Mouse (Mus musculus) forebrain, postnatal 0 days (tissue): ENCODE data around the gene Eif2s2. TPM values are rescaled to one million over a fixed set of nuclear protein-coding genes. Genes with fewer than 3 reads are reported as not detected.
"Not testable (repeated sequence)": the region's sequence is repeated elsewhere in the genome, so short reads cannot be mapped to it uniquely, and the experiment has no call there.

Experiments
- ATAC-seq: fragments of 200-750 bp; cut with Nextera tagmentation; 2 replicates; pipeline ENCODE4 v1.8.0; 2017; ENCODE audit warnings: mild to moderate bottlenecking, moderate library complexity
- DNase-seq: peaks from one replicate; pipeline ENCODE4 v3.0.0-alpha.2; 2015
- H3K27ac ChIP-seq: fragments of 300-500 bp; sonication (generic); 2 replicates; pipeline ENCODE4 v1.5.1; 2014; ENCODE audit warnings: low read depth, mild to moderate bottlenecking, antibody characterized with exemption, low read length, moderate library complexity, mixed read lengths
- H3K27me3 ChIP-seq: fragments of 300-500 bp; sonication (generic); 2 replicates; pipeline ENCODE4 v1.6.1; 2014; ENCODE audit warnings: mild to moderate bottlenecking, low read length, mixed read lengths; ENCODE audit not compliant: insufficient read depth
- H3K36me3 ChIP-seq: fragments of 300-500 bp; sonication (generic); 2 replicates; pipeline ENCODE4 v1.6.1; 2014; ENCODE audit warnings: mild to moderate bottlenecking, moderate library complexity; ENCODE audit not compliant: insufficient read depth
- H3K4me1 ChIP-seq: fragments of 300-500 bp; sonication (generic); 2 replicates; pipeline ENCODE4 v1.6.1; 2014; ENCODE audit warnings: antibody characterized with exemption; ENCODE audit not compliant: insufficient read depth
- H3K4me2 ChIP-seq: fragments of 300-500 bp; sonication (generic); 2 replicates; pipeline ENCODE4 v1.6.1; 2014; ENCODE audit warnings: low read depth, mild to moderate bottlenecking, moderate library complexity
- H3K4me3 ChIP-seq: fragments of 300-500 bp; sonication (generic); 2 replicates; pipeline ENCODE4 v1.5.1; 2014; ENCODE audit warnings: low read depth, low read length, mixed read lengths
- H3K9ac ChIP-seq: fragments of 300-500 bp; sonication (generic); 2 replicates; pipeline ENCODE4 v1.6.1; 2014; ENCODE audit warnings: mild to moderate bottlenecking
- H3K9me3 ChIP-seq: fragments of 300-500 bp; sonication (generic); 2 replicates; pipeline ENCODE4 v1.6.1; 2016; ENCODE audit warnings: low read length
- CTCF ChIP-seq: sonication (generic); IDR thresholded peaks from 2 replicates; pipeline ENCODE4 v1.5.1; 2016; ENCODE audit warnings: antibody characterized with exemption, control low read depth, low read depth
- WGBS: fragments of 180-500 bp; shearing (Covaris S2); extraction: QIAGEN DNeasy Blood & Tissue Kit; methylation state at CpG from one replicate; pipeline ENCODE4 v1.1.7; 2014; 5-methylcytosine and 5-hydroxymethylcytosine counted together
- polyA plus RNA-seq: library from polyadenylated mRNA; unstranded; fragments of >200 nt; fragmentation: Nextera tagmentation; extraction: Ambion mirVana; gene quantifications from 2 replicates; pipeline ENCODE4 v1.2.1, GENCODE M21; 2015
- total RNA-seq: library from RNA; depleted of rRNA; stranded (reverse); fragments of >200 nt; gene quantifications from 2 replicates; pipeline ENCODE4 v1.2.3, GENCODE M21; 2014

Gene Eif2s2
- total and polyA plus RNA-seq, 2 experiments from 2014 or later, result 81.3 to 103 TPM

DNA sequence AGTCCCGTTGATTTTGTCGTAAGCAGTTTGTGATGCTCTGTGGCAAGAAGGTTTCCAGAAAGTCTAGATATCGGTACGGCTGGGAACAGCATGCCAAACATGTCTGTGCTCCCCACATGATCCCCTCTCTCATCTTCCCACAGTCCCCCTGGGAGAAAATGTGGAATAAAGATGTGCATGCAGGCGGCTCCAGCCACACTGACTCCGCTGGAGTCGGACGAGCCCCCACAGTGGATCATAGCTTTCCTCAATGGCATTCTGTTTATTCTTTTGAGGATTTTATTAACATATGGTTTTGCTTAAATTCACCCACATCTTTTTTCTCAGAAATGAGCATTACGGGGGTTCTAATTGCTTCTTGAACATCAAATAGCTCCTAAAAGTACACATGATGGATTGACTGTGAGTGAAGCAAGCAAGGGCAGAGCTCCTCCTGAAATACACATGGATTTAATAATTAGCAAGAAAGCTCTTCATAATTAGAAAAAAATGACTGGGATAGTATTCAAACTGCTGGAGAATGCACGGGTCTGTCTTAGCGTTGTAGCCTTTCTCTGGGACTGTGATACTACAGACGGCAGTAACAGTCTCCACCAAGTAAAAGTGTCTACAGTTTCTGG, 23.3 kb upstream of the Eif2s2 start:
- no peak for ATAC-seq
- 87% methylated on average over 12 of the region's 12 CpGs for WGBS
- no peaks in the 10 kb centered on the region for H3K36me3 ChIP-seq
- no peaks in the 10 kb centered on the region for H3K9me3 ChIP-seq
- no peaks in the 10 kb centered on the region for H3K27me3 ChIP-seq
- no peaks in the 10 kb centered on the region for H3K4me1 ChIP-seq
- H3K27ac ChIP-seq, result no peak overlapping the region
- no peak for DNase-seq
- H3K4me2 ChIP-seq, result no peak overlapping the region
- no peak for TF ChIP-seq CTCF
- no peak overlapping the region for H3K4me3 ChIP-seq
- no peak overlapping the region for H3K9ac ChIP-seq

- DNase-seq (no peak), ATAC-seq (no peak)
- Histone ChIP-seq H3K27me3 (no peaks in the 10 kb centered on the region), H3K4me1 (no peaks in the 10 kb centered on the region), H3K4me2 (no peak overlapping the region), H3K9ac (no peak overlapping the region), H3K36me3 (no peaks in the 10 kb centered on the region), H3K4me3 (no peak overlapping the region), H3K9me3 (no peaks in the 10 kb centered on the region), H3K27ac (no peak overlapping the region)
- peak; percentile 14; the same call in 1 of the 2 replicates for TF ChIP-seq CTCF
- WGBS, result 83% methylated on average over 6 of the region's 6 CpGs
Observed at GRCm38 (mm10) chr2:154909789-154910188, 17.1 kb upstream of the Eif2s2 start.

- H3K9ac ChIP-seq, H3K36me3 ChIP-seq, H3K4me3 ChIP-seq, H3K4me1 ChIP-seq, H3K27me3 ChIP-seq, H3K27ac ChIP-seq, H3K4me2 ChIP-seq, H3K9me3 ChIP-seq, DNase-seq, ATAC-seq: not testable (repeated sequence)
- 13% methylated on average over 1 of the region's 2 CpGs for WGBS
Observed at GRCm38 (mm10) chr2:154908223-154908622, 15.5 kb upstream of the Eif2s2 start.

GRCm38 (mm10) chr2:154905796-154906195, 13.1 kb upstream of the Eif2s2 start:
- WGBS, result 44% methylated on average over 2 of the region's 2 CpGs
- H3K4me3 ChIP-seq, result no peak overlapping the region
- H3K9ac ChIP-seq, result no peak overlapping the region
- no peaks in the 10 kb centered on the region for H3K36me3 ChIP-seq
- H3K4me1 ChIP-seq, result no peaks in the 10 kb centered on the region
- no peaks in the 10 kb centered on the region for H3K27me3 ChIP-seq
- no peaks in the 10 kb centered on the region for H3K9me3 ChIP-seq
- no peak for TF ChIP-seq CTCF
- no peak overlapping the region for H3K4me2 ChIP-seq
- DNase-seq (no peak), ATAC-seq (no peak)
- no peak overlapping the region for H3K27ac ChIP-seq

GRCm38 (mm10) chr2:154902111-154902510, 9.4 kb upstream of the Eif2s2 start:
- WGBS, result 91% methylated on average over 3 of the region's 3 CpGs
- no peak for DNase-seq
- Histone ChIP-seq H3K27ac (no peak overlapping the region), H3K4me3 (no peak overlapping the region), H3K9me3 (no peaks in the 10 kb centered on the region), H3K4me2 (no peak overlapping the region), H3K4me1 (no peaks in the 10 kb centered on the region), H3K9ac (no peak overlapping the region), H3K36me3 (no peaks in the 10 kb centered on the region), H3K27me3 (no peaks in the 10 kb centered on the region)
- no peak for ATAC-seq
- TF ChIP-seq CTCF, result no peak

GRCm38 (mm10) chr2:154899412-154899811, 6.7 kb upstream of the Eif2s2 start:
- not testable (repeated sequence) for H3K9ac ChIP-seq, H3K9me3 ChIP-seq, H3K36me3 ChIP-seq, H3K4me3 ChIP-seq, H3K4me2 ChIP-seq, H3K4me1 ChIP-seq, H3K27ac ChIP-seq, ATAC-seq, DNase-seq, H3K27me3 ChIP-seq
- 87% methylated on average over 4 of the region's 4 CpGs for WGBS

DNA sequence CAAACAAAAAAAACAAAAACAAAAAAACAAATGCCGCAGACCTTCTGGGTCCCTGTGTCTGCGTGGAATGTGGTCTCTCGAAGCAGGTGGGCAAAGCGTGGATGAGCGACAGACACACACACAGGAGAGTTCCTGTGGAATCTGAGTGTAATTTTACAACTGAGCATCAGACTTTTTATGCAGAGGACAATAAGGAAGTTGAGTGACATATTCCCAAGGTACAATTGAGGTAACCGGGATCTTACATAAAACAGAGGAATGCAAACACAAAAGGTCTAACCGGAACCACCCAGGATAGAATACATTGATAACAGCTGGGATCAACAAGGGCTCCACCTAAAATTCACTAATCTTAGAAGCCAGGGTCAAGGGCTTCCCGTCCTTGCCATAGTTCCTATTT, 6.3 kb upstream of the Eif2s2 start:
- ATAC-seq, H3K9me3 ChIP-seq, H3K4me2 ChIP-seq, H3K27ac ChIP-seq, H3K36me3 ChIP-seq, H3K4me3 ChIP-seq, H3K4me1 ChIP-seq, H3K9ac ChIP-seq, H3K27me3 ChIP-seq, DNase-seq: not testable (repeated sequence)
- 92% methylated on average over 7 of the region's 8 CpGs for WGBS

- TF ChIP-seq CTCF, result no peak
- Histone ChIP-seq H3K9ac (no peak overlapping the region), H3K4me3 (no peak overlapping the region), H3K4me2 (peak overlapping the region; percentile 68), H3K27ac (no peak overlapping the region), H3K27me3 (no peaks in the 10 kb centered on the region), H3K9me3 (no peaks in the 10 kb centered on the region), H3K36me3 (no peaks in the 10 kb centered on the region), H3K4me1 (peaks cover 7% of the 10 kb centered on the region)
- no peak for ATAC-seq
- no peak for DNase-seq
- WGBS, result 68% methylated on average over 4 of the region's 4 CpGs
Observed at GRCm38 (mm10) chr2:154893548-154893947, 813 bp upstream of the Eif2s2 start.
